Mouse (Mus musculus) heart, postnatal 0 days (tissue): ENCODE data around the gene Olfr765.

Experiments
- CTCF ChIP-seq: IDR thresholded peaks from 2 replicates; pipeline ENCODE4 v1.5.1; 2016; ENCODE audit warnings: antibody characterized with exemption, control low read depth, low read depth
- EP300 ChIP-seq: IDR thresholded peaks from 2 replicates; pipeline ENCODE4 v1.6.1; 2016; ENCODE audit warnings: antibody characterized with exemption, low read depth

GRCm38 (mm10) chr10:128995796-128996195 lies 54.0 kb downstream of the Olfr765 start:
- TF ChIP-seq CTCF = no peak
- no peak for TF ChIP-seq EP300
